Mouse (Mus musculus): ENCODE data around the gene Atp1a2. TPM values are rescaled to one million over a fixed set of nuclear protein-coding genes. Genes with fewer than 3 reads are reported as not detected.
A peak's percentile ranks its signal among the peaks of the same experiment; 100 is the strongest.

Gene Atp1a2
- total and polyA plus RNA-seq, 2 experiments from 2014 or later: 27.1 to 130 TPM

- Histone ChIP-seq H3K36me3 (replicated peaks; ENCODE audit: control insufficient read depth, insufficient read depth, low read length) (no peaks in the 10 kb centered on the region), H3K4me1 (ENCODE audit: control insufficient read depth, insufficient read depth) (no peaks in the 10 kb centered on the region), H3K27ac (ENCODE audit: low read depth) (no peak overlapping the region), H3K4me3 (ENCODE audit: low read depth, low read length) (no peak overlapping the region), H3K27me3 (ENCODE audit: control insufficient read depth, insufficient read depth, low read length) (peaks cover 55% of the 10 kb centered on the region), H3K9me3 (replicated peaks; ENCODE audit: control insufficient read depth, low read length) (no peaks in the 10 kb centered on the region), H3K4me2 (ENCODE audit: low read depth, low read length) (no peak overlapping the region), H3K9ac (replicated peaks; ENCODE audit: low read depth, low read length) (no peak overlapping the region)
- TF ChIP-seq EP300 (IDR thresholded peaks at IDR 0.05; ENCODE audit: low read depth): no peak
- peak; percentile 36 for TF ChIP-seq CTCF (IDR thresholded peaks at IDR 0.05; ENCODE audit: low read depth)
- 22% methylated on average over 3 of the region's 3 CpGs for WGBS
- ATAC-seq (ENCODE audit: insufficient read depth, low read depth) (no peak), DNase-seq (ENCODE audit: low spot score) (no peak)
These were observed 35.6 kb upstream of the Atp1a2 start for GRCm38 (mm10) chr1:172333512-172333911.

- no peak overlapping the region for H3K4me2 ChIP-seq (ENCODE audit: low read depth, low read length)
- ATAC-seq (ENCODE audit: insufficient read depth, low read depth): no peak
These were observed 35.1 kb upstream of the Atp1a2 start for GRCm38 (mm10) chr1:172332925-172333324.

GRCm38 (mm10) chr1:172331422-172331947, 33.6 kb upstream of the Atp1a2 start:
- Histone ChIP-seq H3K36me3 (replicated peaks; ENCODE audit: control insufficient read depth, insufficient read depth, low read length) (no peaks in the 10 kb centered on the region), H3K4me2 (ENCODE audit: low read depth, low read length) (no peak overlapping the region), H3K27ac (ENCODE audit: low read depth) (no peak overlapping the region), H3K27me3 (ENCODE audit: control insufficient read depth, insufficient read depth, low read length) (peaks cover 64% of the 10 kb centered on the region), H3K9me3 (replicated peaks; ENCODE audit: control insufficient read depth, low read length) (no peaks in the 10 kb centered on the region), H3K4me1 (ENCODE audit: control insufficient read depth, insufficient read depth) (no peaks in the 10 kb centered on the region), H3K4me3 (ENCODE audit: low read depth, low read length) (no peak overlapping the region), H3K9ac (replicated peaks; ENCODE audit: low read depth, low read length) (no peak overlapping the region)
- no peak for ATAC-seq (ENCODE audit: insufficient read depth, low read depth)
- DNase-seq (ENCODE audit: low spot score): no peak
- TF ChIP-seq CTCF (IDR thresholded peaks at IDR 0.05; ENCODE audit: low read depth) (no peak), EP300 (IDR thresholded peaks at IDR 0.05; ENCODE audit: low read depth) (no peak)
- whole genome bisulfite sequencing: 72% methylated on average over 8 of the region's 8 CpGs

More at GRCm38 (mm10) chr1:172332925-172333324, 35.1 kb upstream of the Atp1a2 start:
- Histone ChIP-seq H3K36me3 (replicated peaks; ENCODE audit: control insufficient read depth, insufficient read depth, low read length) (no peaks in the 10 kb centered on the region), H3K27ac (ENCODE audit: low read depth) (no peak overlapping the region), H3K4me1 (ENCODE audit: control insufficient read depth, insufficient read depth) (no peaks in the 10 kb centered on the region), H3K27me3 (ENCODE audit: control insufficient read depth, insufficient read depth, low read length) (peaks cover 58% of the 10 kb centered on the region), H3K4me3 (ENCODE audit: low read depth, low read length) (no peak overlapping the region), H3K9me3 (replicated peaks; ENCODE audit: control insufficient read depth, low read length) (no peaks in the 10 kb centered on the region), H3K9ac (replicated peaks; ENCODE audit: low read depth, low read length) (no peak overlapping the region)
- no peak for DNase-seq (ENCODE audit: low spot score)
- no peak for TF ChIP-seq CTCF (IDR thresholded peaks at IDR 0.05; ENCODE audit: low read depth)
- TF ChIP-seq EP300 (IDR thresholded peaks at IDR 0.05; ENCODE audit: low read depth): no peak
- WGBS: 59% methylated on average over 2 of the region's 2 CpGs

- H3K27me3 ChIP-seq (ENCODE audit: control insufficient read depth, insufficient read depth, low read length): peaks cover 65% of the 10 kb centered on the region
- H3K36me3 ChIP-seq (replicated peaks; ENCODE audit: control insufficient read depth, insufficient read depth, low read length): no peaks in the 10 kb centered on the region
- no peak for DNase-seq (ENCODE audit: low spot score)
- WGBS: 66% methylated on average over 6 of the region's 6 CpGs
- no peak for ATAC-seq (ENCODE audit: insufficient read depth, low read depth)
- no peaks in the 10 kb centered on the region for H3K9me3 ChIP-seq (replicated peaks; ENCODE audit: control insufficient read depth, low read length)
- no peak overlapping the region for H3K9ac ChIP-seq (replicated peaks; ENCODE audit: low read depth, low read length)
- 0 out of 2 replicates have a peak, but pooled peaks cover 3% of the 10 kb centered on the region for H3K4me1 ChIP-seq (ENCODE audit: control insufficient read depth, insufficient read depth)
- no peak overlapping the region for H3K27ac ChIP-seq (ENCODE audit: low read depth)
- no peak overlapping the region for H3K4me2 ChIP-seq (ENCODE audit: low read depth, low read length)
- no peak overlapping the region for H3K4me3 ChIP-seq (ENCODE audit: low read depth, low read length)
- no peak for TF ChIP-seq EP300 (IDR thresholded peaks at IDR 0.05; ENCODE audit: low read depth)
- no peak for TF ChIP-seq CTCF (IDR thresholded peaks at IDR 0.05; ENCODE audit: low read depth)
These were observed 31.8 kb upstream of the Atp1a2 start for GRCm38 (mm10) chr1:172329616-172330015.

GRCm38 (mm10) chr1:172329131-172329530, 31.3 kb upstream of the Atp1a2 start, which contains the start of gene Kcnj9:
Kcnj9 (minus strand) TSS chr1:172329318.
- DNase-seq (ENCODE audit: low spot score) (no peak), ATAC-seq (ENCODE audit: insufficient read depth, low read depth) (no peak)
- no peaks in the 10 kb centered on the region for H3K36me3 ChIP-seq (replicated peaks; ENCODE audit: control insufficient read depth, insufficient read depth, low read length)
- H3K4me1 ChIP-seq (ENCODE audit: control insufficient read depth, insufficient read depth): 0 out of 2 replicates have a peak, but pooled peaks cover 3% of the 10 kb centered on the region
- 21% methylated on average over 9 of the region's 9 CpGs for WGBS
- H3K27ac ChIP-seq (ENCODE audit: low read depth): no peak within 1 kb of the TSS
- H3K9me3 ChIP-seq (replicated peaks; ENCODE audit: control insufficient read depth, low read length): no peaks in the 10 kb centered on the region
- H3K4me3 ChIP-seq (ENCODE audit: low read depth, low read length): no peak within 1 kb of the TSS
- peaks cover 65% of the 10 kb centered on the region for H3K27me3 ChIP-seq (ENCODE audit: control insufficient read depth, insufficient read depth, low read length)
- no peak for TF ChIP-seq EP300 (IDR thresholded peaks at IDR 0.05; ENCODE audit: low read depth)
- no peak for TF ChIP-seq CTCF (IDR thresholded peaks at IDR 0.05; ENCODE audit: low read depth)
- H3K9ac ChIP-seq (replicated peaks; ENCODE audit: low read depth, low read length): no peak within 1 kb of the TSS
- no peak within 1 kb of the TSS for H3K4me2 ChIP-seq (ENCODE audit: low read depth, low read length)

- H3K27ac ChIP-seq (ENCODE audit: low read depth): no peak overlapping the region
- H3K36me3 ChIP-seq (replicated peaks; ENCODE audit: control insufficient read depth, insufficient read depth, low read length): no peaks in the 10 kb centered on the region
- H3K27me3 ChIP-seq (ENCODE audit: control insufficient read depth, insufficient read depth, low read length): peaks cover 60% of the 10 kb centered on the region
- no peaks in the 10 kb centered on the region for H3K9me3 ChIP-seq (replicated peaks; ENCODE audit: control insufficient read depth, low read length)
- H3K4me1 ChIP-seq (ENCODE audit: control insufficient read depth, insufficient read depth): 0 out of 2 replicates have a peak, but pooled peaks cover 3% of the 10 kb centered on the region
- no peak for DNase-seq (ENCODE audit: low spot score)
- TF ChIP-seq CTCF (IDR thresholded peaks at IDR 0.05; ENCODE audit: low read depth): no peak
- TF ChIP-seq EP300 (IDR thresholded peaks at IDR 0.05; ENCODE audit: low read depth): no peak
- H3K4me2 ChIP-seq (ENCODE audit: low read depth, low read length): no peak overlapping the region
- no peak overlapping the region for H3K4me3 ChIP-seq (ENCODE audit: low read depth, low read length)
- no peak overlapping the region for H3K9ac ChIP-seq (replicated peaks; ENCODE audit: low read depth, low read length)
- 68% methylated on average over 7 of the region's 7 CpGs for WGBS
- ATAC-seq (ENCODE audit: insufficient read depth, low read depth): no peak
These were observed 30.6 kb upstream of the Atp1a2 start for GRCm38 (mm10) chr1:172328461-172328860.
